Mouse (Mus musculus): Measurements from ENCODE around the gene Loxl1. TPM values are rescaled to one million over a fixed set of nuclear protein-coding genes. Genes with fewer than 3 reads are reported as not detected.
A peak's percentile ranks its signal among the peaks of the same experiment; 100 is the strongest.
"Not testable (repeated sequence)": the region's sequence is repeated elsewhere in the genome, so short reads cannot be mapped to it uniquely, and the experiment has no call there.

The Loxl1 gene
- polyA plus RNA-seq, 1 experiment from 2014 or later: 19.1 TPM

- Histone ChIP-seq H3K9ac (ENCODE audit: low read depth, low read length) (no peak overlapping the region), H3K36me3 (ENCODE audit: control insufficient read depth, insufficient read depth, low read length) (no peaks in the 10 kb centered on the region), H3K4me2 (ENCODE audit: low read depth, low read length) (no peak overlapping the region), H3K27ac (ENCODE audit: low read length) (no peak overlapping the region), H3K27me3 (replicated peaks; ENCODE audit: control insufficient read depth, insufficient read depth, low read length) (no peaks in the 10 kb centered on the region), H3K4me1 (ENCODE audit: control insufficient read depth, insufficient read depth, low read length) (peaks cover 14% of the 10 kb centered on the region), H3K4me3 (ENCODE audit: low read length) (no peak overlapping the region), H3K9me3 (ENCODE audit: control insufficient read depth, low read length) (no peaks in the 10 kb centered on the region)
- WGBS: 89% methylated on average over 7 of the region's 7 CpGs
- ATAC-seq: no peak
Measured at GRCm38 (mm10) chr9:58274101-58274604, 38.8 kb downstream of the Loxl1 start.

- H3K4me1 ChIP-seq (ENCODE audit: control insufficient read depth, insufficient read depth, low read length): peaks cover 14% of the 10 kb centered on the region
- 69% methylated on average over 9 of the region's 9 CpGs for WGBS
- no peaks in the 10 kb centered on the region for H3K36me3 ChIP-seq (ENCODE audit: control insufficient read depth, insufficient read depth, low read length)
- no peaks in the 10 kb centered on the region for H3K9me3 ChIP-seq (ENCODE audit: control insufficient read depth, low read length)
- no peak overlapping the region for H3K4me2 ChIP-seq (ENCODE audit: low read depth, low read length)
- no peak overlapping the region for H3K27ac ChIP-seq (ENCODE audit: low read length)
- no peak overlapping the region for H3K4me3 ChIP-seq (ENCODE audit: low read length)
- ATAC-seq: no peak
- H3K27me3 ChIP-seq (replicated peaks; ENCODE audit: control insufficient read depth, insufficient read depth, low read length): no peaks in the 10 kb centered on the region
- no peak overlapping the region for H3K9ac ChIP-seq (ENCODE audit: low read depth, low read length)
Measured at GRCm38 (mm10) chr9:58272855-58273254, 40.1 kb downstream of the Loxl1 start.

GRCm38 (mm10) chr9:58272068-58272541, 40.9 kb downstream of the Loxl1 start:
- H3K9ac ChIP-seq (ENCODE audit: low read depth, low read length): no peak overlapping the region
- no peak for ATAC-seq
- 85% methylated on average over 2 of the region's 2 CpGs for WGBS
- H3K27me3 ChIP-seq (replicated peaks; ENCODE audit: control insufficient read depth, insufficient read depth, low read length): no peaks in the 10 kb centered on the region
- H3K4me3 ChIP-seq (ENCODE audit: low read length): no peak overlapping the region
- no peaks in the 10 kb centered on the region for H3K36me3 ChIP-seq (ENCODE audit: control insufficient read depth, insufficient read depth, low read length)
- peaks cover 14% of the 10 kb centered on the region for H3K4me1 ChIP-seq (ENCODE audit: control insufficient read depth, insufficient read depth, low read length)
- H3K4me2 ChIP-seq (ENCODE audit: low read depth, low read length): no peak overlapping the region
- H3K9me3 ChIP-seq (ENCODE audit: control insufficient read depth, low read length): no peaks in the 10 kb centered on the region
- no peak overlapping the region for H3K27ac ChIP-seq (ENCODE audit: low read length)

- H3K9me3 ChIP-seq (ENCODE audit: control insufficient read depth, low read length); H3K27me3 ChIP-seq (replicated peaks; ENCODE audit: control insufficient read depth, insufficient read depth, low read length); H3K4me2 ChIP-seq (ENCODE audit: low read depth, low read length); H3K4me3 ChIP-seq (ENCODE audit: low read length); H3K36me3 ChIP-seq (ENCODE audit: control insufficient read depth, insufficient read depth, low read length); H3K9ac ChIP-seq (ENCODE audit: low read depth, low read length); H3K27ac ChIP-seq (ENCODE audit: low read length); ATAC-seq: not testable (repeated sequence)
- peaks cover 18% of the 10 kb centered on the region for H3K4me1 ChIP-seq (ENCODE audit: control insufficient read depth, insufficient read depth, low read length)
- WGBS: 92% methylated on average over 9 of the region's 9 CpGs
Measured at GRCm38 (mm10) chr9:58271551-58271950, 41.4 kb downstream of the Loxl1 start.

GRCm38 (mm10) chr9:58271109-58271508, 41.9 kb downstream of the Loxl1 start:
- Histone ChIP-seq H3K4me3 (ENCODE audit: low read length) (no peak overlapping the region), H3K9ac (ENCODE audit: low read depth, low read length) (no peak overlapping the region), H3K4me2 (ENCODE audit: low read depth, low read length) (no peak overlapping the region), H3K9me3 (ENCODE audit: control insufficient read depth, low read length) (no peaks in the 10 kb centered on the region), H3K4me1 (ENCODE audit: control insufficient read depth, insufficient read depth, low read length) (peaks cover 22% of the 10 kb centered on the region), H3K36me3 (ENCODE audit: control insufficient read depth, insufficient read depth, low read length) (no peaks in the 10 kb centered on the region), H3K27me3 (replicated peaks; ENCODE audit: control insufficient read depth, insufficient read depth, low read length) (no peaks in the 10 kb centered on the region), H3K27ac (ENCODE audit: low read length) (no peak overlapping the region)
- 91% methylated on average over 3 of the region's 3 CpGs for WGBS
- no peak for ATAC-seq

GRCm38 (mm10) chr9:58270081-58270480, 42.9 kb downstream of the Loxl1 start:
- Histone ChIP-seq H3K4me1 (ENCODE audit: control insufficient read depth, insufficient read depth, low read length) (peaks cover 15% of the 10 kb centered on the region), H3K36me3 (ENCODE audit: control insufficient read depth, insufficient read depth, low read length) (no peaks in the 10 kb centered on the region), H3K27ac (ENCODE audit: low read length) (no peak overlapping the region), H3K9me3 (ENCODE audit: control insufficient read depth, low read length) (no peaks in the 10 kb centered on the region), H3K27me3 (replicated peaks; ENCODE audit: control insufficient read depth, insufficient read depth, low read length) (no peaks in the 10 kb centered on the region), H3K9ac (ENCODE audit: low read depth, low read length) (no peak overlapping the region), H3K4me3 (ENCODE audit: low read length) (no peak overlapping the region), H3K4me2 (ENCODE audit: low read depth, low read length) (no peak overlapping the region)
- WGBS: 60% methylated on average over 3 of the region's 3 CpGs
- no peak for ATAC-seq

- H3K4me2 ChIP-seq (ENCODE audit: low read depth, low read length): no peak overlapping the region
- H3K36me3 ChIP-seq (ENCODE audit: control insufficient read depth, insufficient read depth, low read length): no peaks in the 10 kb centered on the region
- H3K4me3 ChIP-seq (ENCODE audit: low read length): no peak overlapping the region
- 52% methylated on average over 12 of the region's 12 CpGs for WGBS
- no peaks in the 10 kb centered on the region for H3K9me3 ChIP-seq (ENCODE audit: control insufficient read depth, low read length)
- peaks cover 9% of the 10 kb centered on the region; the same call in 1 of the 2 replicates for H3K4me1 ChIP-seq (ENCODE audit: control insufficient read depth, insufficient read depth, low read length)
- no peak overlapping the region for H3K9ac ChIP-seq (ENCODE audit: low read depth, low read length)
- ATAC-seq: no peak
- no peak overlapping the region for H3K27ac ChIP-seq (ENCODE audit: low read length)
- no peaks in the 10 kb centered on the region for H3K27me3 ChIP-seq (replicated peaks; ENCODE audit: control insufficient read depth, insufficient read depth, low read length)
Measured at GRCm38 (mm10) chr9:58268384-58269313, 44.3 kb downstream of the Loxl1 start.

- no peak overlapping the region for H3K4me3 ChIP-seq (ENCODE audit: low read length)
- peak overlapping the region; percentile 51; the same call in 1 of the 2 replicates for H3K27ac ChIP-seq (ENCODE audit: low read length)
- no peaks in the 10 kb centered on the region for H3K27me3 ChIP-seq (replicated peaks; ENCODE audit: control insufficient read depth, insufficient read depth, low read length)
- WGBS: 65% methylated on average over 3 of the region's 3 CpGs
- H3K9ac ChIP-seq (ENCODE audit: low read depth, low read length): no peak overlapping the region
- peaks cover 9% of the 10 kb centered on the region; the same call in 1 of the 2 replicates for H3K4me1 ChIP-seq (ENCODE audit: control insufficient read depth, insufficient read depth, low read length)
- no peak overlapping the region for H3K4me2 ChIP-seq (ENCODE audit: low read depth, low read length)
- no peak for ATAC-seq
- H3K36me3 ChIP-seq (ENCODE audit: control insufficient read depth, insufficient read depth, low read length): no peaks in the 10 kb centered on the region
- H3K9me3 ChIP-seq (ENCODE audit: control insufficient read depth, low read length): no peaks in the 10 kb centered on the region
Measured at GRCm38 (mm10) chr9:58267046-58267445, 45.9 kb downstream of the Loxl1 start.

GRCm38 (mm10) chr9:58266571-58267011, 46.4 kb downstream of the Loxl1 start:
- H3K9ac ChIP-seq (ENCODE audit: low read depth, low read length): no peak overlapping the region
- no peak for ATAC-seq

More at GRCm38 (mm10) chr9:58266571-58267011, 46.4 kb downstream of the Loxl1 start:
- Histone ChIP-seq H3K4me3 (ENCODE audit: low read length) (no peak overlapping the region), H3K9me3 (ENCODE audit: control insufficient read depth, low read length) (no peaks in the 10 kb centered on the region), H3K4me1 (ENCODE audit: control insufficient read depth, insufficient read depth, low read length) (peaks cover 9% of the 10 kb centered on the region; the same call in 1 of the 2 replicates), H3K27me3 (replicated peaks; ENCODE audit: control insufficient read depth, insufficient read depth, low read length) (no peaks in the 10 kb centered on the region), H3K4me2 (ENCODE audit: low read depth, low read length) (no peak overlapping the region), H3K27ac (ENCODE audit: low read length) (peak overlapping the region; percentile 51; the same call in 1 of the 2 replicates), H3K36me3 (ENCODE audit: control insufficient read depth, insufficient read depth, low read length) (no peaks in the 10 kb centered on the region)
- 26% methylated on average over 4 of the region's 4 CpGs for WGBS

Data from intestine, embryonic 16.5 days (tissue).